In genomic region chr4:45010806-45011415, GRCm38 (mm10) we compare ENCODE assay signal across 8 mouse cellular contexts. TPM values are rescaled to one million over a fixed set of nuclear protein-coding genes. Genes with fewer than 3 reads are reported as not detected.
DNase-seq lines count a peak whose midpoint lies in the region; ATAC-seq lines count a peak whose summit lies in the region.

No protein-coding gene starts in this region.

- H3K4me3 ChIP-seq in heart, embryonic 13.5 days = peak overlapping the region; percentile 92
- peak overlapping the region; percentile 77 for H3K4me3 ChIP-seq in hindbrain, embryonic 14.5 days (replicated peaks; ENCODE audit: low read length)
- H3K4me3 ChIP-seq in liver, embryonic 13.5 days (replicated peaks) = peak overlapping the region; percentile 88
- peak overlapping the region; percentile 68 for H3K4me3 ChIP-seq in stomach, embryonic 15.5 days (replicated peaks)

- peak overlapping the region; percentile 95 for H3K9ac ChIP-seq in heart, embryonic 13.5 days
- H3K9ac ChIP-seq in hindbrain, embryonic 14.5 days = peak overlapping the region; percentile 84
- peak overlapping the region; percentile 94 for H3K9ac ChIP-seq in liver, embryonic 13.5 days
- H3K9ac ChIP-seq in stomach, embryonic 15.5 days = peak overlapping the region; percentile 70; the same call in 1 of the 2 replicates

- peak overlapping the region; percentile 98 for H3K27ac ChIP-seq in heart, embryonic 13.5 days (replicated peaks)
- H3K27ac ChIP-seq in hindbrain, embryonic 14.5 days = peak overlapping the region; percentile 94
- peak overlapping the region; percentile 98 for H3K27ac ChIP-seq in liver, embryonic 13.5 days
- H3K27ac ChIP-seq in stomach, embryonic 15.5 days = peak overlapping the region; percentile 96

- intact Hi-C loops in heart, postnatal 25 days (cut with DNase I) = loop anchor here (5.0 to 10.0 kb wide), 3 partner anchors 39 to 524 kb away; partner anchors contain the start of genes Shb and Slc25a51
- intact Hi-C loops in left cerebral cortex, postnatal 10 days (cut with DNase I) = loop anchor here (10.0 kb wide), 1 partner anchor 844 kb away; no protein-coding TSS in a partner anchor

- no peak for DNase-seq in heart, postnatal 25 days (ENCODE audit: low spot score)
- peak; percentile 25 for DNase-seq in cerebellum, adult 8-10 months
- DNase-seq in hindbrain, embryonic 14.5 days (ENCODE audit: low spot score) = no peak
- no peak for DNase-seq in liver, embryonic 13.5 days
- no peak for DNase-seq in left cerebral cortex, postnatal 10 days (ENCODE audit: extremely low spot score in 1 of 2, low spot score in 2 of 2)
- no peak for DNase-seq in right cerebral cortex, adult 18-20 months

- no peaks in the 10 kb centered on the region for H3K36me3 ChIP-seq in heart, embryonic 13.5 days
- H3K36me3 ChIP-seq in hindbrain, embryonic 14.5 days (replicated peaks; ENCODE audit: control insufficient read depth, insufficient read depth) = no peaks in the 10 kb centered on the region
- H3K36me3 ChIP-seq in liver, embryonic 13.5 days = no peaks in the 10 kb centered on the region
- no peaks in the 10 kb centered on the region for H3K36me3 ChIP-seq in stomach, embryonic 15.5 days

- peaks cover 24% of the 10 kb centered on the region for H3K4me1 ChIP-seq in heart, embryonic 13.5 days
- H3K4me1 ChIP-seq in hindbrain, embryonic 14.5 days (replicated peaks; ENCODE audit: control insufficient read depth, insufficient read depth, low read length) = peaks cover 22% of the 10 kb centered on the region
- H3K4me1 ChIP-seq in liver, embryonic 13.5 days (replicated peaks) = peaks cover 30% of the 10 kb centered on the region
- peaks cover 17% of the 10 kb centered on the region for H3K4me1 ChIP-seq in stomach, embryonic 15.5 days

- WGBS in heart, embryonic 13.5 days = 17% methylated on average over 11 of the region's 11 CpGs
- 12% methylated on average over 11 of the region's 11 CpGs for WGBS in hindbrain, embryonic 14.5 days
- WGBS in liver, embryonic 13.5 days (ENCODE audit: insufficient replicate concordance) = 17% methylated on average over 11 of the region's 11 CpGs
- WGBS in stomach, embryonic 15.5 days = 8% methylated on average over 11 of the region's 11 CpGs

- peak overlapping the region; percentile 92 for H3K4me2 ChIP-seq in heart, embryonic 13.5 days
- H3K4me2 ChIP-seq in hindbrain, embryonic 14.5 days (replicated peaks) = peak overlapping the region; percentile 81
- H3K4me2 ChIP-seq in liver, embryonic 13.5 days = peak overlapping the region; percentile 92
- peak overlapping the region; percentile 67 for H3K4me2 ChIP-seq in stomach, embryonic 15.5 days

- no peak for ATAC-seq in heart, embryonic 13.5 days (ENCODE audit: extremely low read depth, insufficient number of reproducible peaks, low FRiP score, low TSS enrichment)
- no peak for ATAC-seq in hindbrain, embryonic 14.5 days (ENCODE audit: low FRiP score)
- ATAC-seq in liver, embryonic 13.5 days (ENCODE audit: low read depth) = no peak
- ATAC-seq in stomach, embryonic 15.5 days (ENCODE audit: insufficient read depth, low FRiP score, low read depth) = no peak

- H3K27me3 ChIP-seq in heart, embryonic 13.5 days (replicated peaks) = no peaks in the 10 kb centered on the region
- H3K27me3 ChIP-seq in hindbrain, embryonic 14.5 days (ENCODE audit: control insufficient read depth, insufficient read depth, low read length) = no peaks in the 10 kb centered on the region
- no peaks in the 10 kb centered on the region for H3K27me3 ChIP-seq in liver, embryonic 13.5 days
- H3K27me3 ChIP-seq in stomach, embryonic 15.5 days (replicated peaks) = no peaks in the 10 kb centered on the region

- H3K9me3 ChIP-seq in heart, embryonic 13.5 days = no peaks in the 10 kb centered on the region
- H3K9me3 ChIP-seq in hindbrain, embryonic 14.5 days (ENCODE audit: control insufficient read depth, low read length) = no peaks in the 10 kb centered on the region
- H3K9me3 ChIP-seq in liver, embryonic 13.5 days (replicated peaks) = no peaks in the 10 kb centered on the region
- H3K9me3 ChIP-seq in stomach, embryonic 15.5 days = no peaks in the 10 kb centered on the region

RNA-seq across cellular contexts. Expression of gene Zbtb5, which starts 1.3 kb away (rescaled TPM):
- polyA plus RNA-seq in heart, embryonic 13.5 days (2015; fragmentation: Nextera tagmentation; extraction: Ambion mirVana) = 14.9 and 15.4 TPM in 2 replicates
- 1 to 10 TPM; 6.3 to 6.7 TPM for total RNA-seq in heart, postnatal 25 days (2021)
- 45.7 and 48.7 TPM in 2 replicates for polyA plus RNA-seq in hindbrain, embryonic 14.5 days (2014; fragmentation: Nextera tagmentation; extraction: Ambion mirVana)
- 5.2 and 6.6 TPM in 2 replicates for polyA plus RNA-seq in liver, embryonic 13.5 days (2015; fragmentation: Nextera tagmentation; extraction: Ambion mirVana)
- polyA plus RNA-seq in stomach, embryonic 15.5 days (2015; fragmentation: Nextera tagmentation; extraction: Ambion mirVana) = 17.6 and 20.1 TPM in 2 replicates
- 10 to 100 TPM; 17.3 to 18.6 TPM for total RNA-seq in left cerebral cortex, postnatal 10 days (2021)

RNA-seq across cellular contexts. Expression of gene Polr1e, which starts 7.5 kb away (rescaled TPM):
- 59.8 and 60.3 TPM in 2 replicates for polyA plus RNA-seq in heart, embryonic 13.5 days (2015; fragmentation: Nextera tagmentation; extraction: Ambion mirVana)
- total RNA-seq in heart, postnatal 25 days (2021) = 10 to 100 TPM; 19.4 to 26.6 TPM
- 32.0 and 37.2 TPM in 2 replicates for polyA plus RNA-seq in hindbrain, embryonic 14.5 days (2014; fragmentation: Nextera tagmentation; extraction: Ambion mirVana)
- 30.3 and 36.7 TPM in 2 replicates for polyA plus RNA-seq in liver, embryonic 13.5 days (2015; fragmentation: Nextera tagmentation; extraction: Ambion mirVana)
- polyA plus RNA-seq in stomach, embryonic 15.5 days (2015; fragmentation: Nextera tagmentation; extraction: Ambion mirVana) = 37.4 and 41.8 TPM in 2 replicates
- total RNA-seq in left cerebral cortex, postnatal 10 days (2021) = 10 to 100 TPM; 17.2 to 20.5 TPM

RNA-seq across cellular contexts. Expression of gene Grhpr, which starts 29.7 kb away (rescaled TPM):
- polyA plus RNA-seq in heart, embryonic 13.5 days (2015; fragmentation: Nextera tagmentation; extraction: Ambion mirVana) = 84.9 and 99.1 TPM in 2 replicates
- total RNA-seq in heart, postnatal 25 days (2021) = 10 to 100 TPM; 38.5 to 39.5 TPM
- polyA plus RNA-seq in hindbrain, embryonic 14.5 days (2014; fragmentation: Nextera tagmentation; extraction: Ambion mirVana) = 27.0 and 28.5 TPM in 2 replicates
- 92.2 and 95.0 TPM in 2 replicates for polyA plus RNA-seq in liver, embryonic 13.5 days (2015; fragmentation: Nextera tagmentation; extraction: Ambion mirVana)
- polyA plus RNA-seq in stomach, embryonic 15.5 days (2015; fragmentation: Nextera tagmentation; extraction: Ambion mirVana) = 79.2 and 84.2 TPM in 2 replicates
- total RNA-seq in left cerebral cortex, postnatal 10 days (2021) = 10 to 100 TPM in 1 of 2 experiments, 1 to 10 TPM in 1; 9.5 to 10.1 TPM
